Mouse (Mus musculus) R1 (cell line): ENCODE results near the gene Gm3952.
A peak's percentile ranks its signal among the peaks of the same experiment; 100 is the strongest.

Source experiments
- DNase-seq: peaks from one replicate; pipeline ENCODE4 v3.0.0-alpha.2; 2018; ENCODE audit warnings: low read depth, low spot score

The Gm3952 gene

DNA sequence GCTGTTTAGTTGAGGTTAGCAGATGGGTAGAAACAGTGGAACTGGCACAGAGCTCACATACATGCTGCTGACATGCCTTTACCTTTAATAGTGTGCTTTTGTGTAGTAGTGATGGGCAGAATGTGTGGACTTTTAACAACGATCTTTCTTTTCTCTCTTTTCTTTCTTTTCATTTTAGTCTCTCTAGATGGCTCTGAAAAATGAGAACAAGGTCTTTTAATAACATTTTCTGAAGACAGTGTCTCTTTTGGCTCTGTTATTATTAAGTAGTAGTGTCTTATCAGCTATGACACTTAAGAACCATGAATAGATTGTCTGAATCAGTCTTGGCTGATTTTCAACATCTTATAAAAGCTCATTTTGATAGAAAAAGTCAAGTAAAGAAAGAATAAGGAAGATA, at the start of gene Gm3952:
TSS of gene Gm3952 (minus strand) at position 101 of the 400 bp plus-strand sequence.
- DNase-seq = no peak

DNA sequence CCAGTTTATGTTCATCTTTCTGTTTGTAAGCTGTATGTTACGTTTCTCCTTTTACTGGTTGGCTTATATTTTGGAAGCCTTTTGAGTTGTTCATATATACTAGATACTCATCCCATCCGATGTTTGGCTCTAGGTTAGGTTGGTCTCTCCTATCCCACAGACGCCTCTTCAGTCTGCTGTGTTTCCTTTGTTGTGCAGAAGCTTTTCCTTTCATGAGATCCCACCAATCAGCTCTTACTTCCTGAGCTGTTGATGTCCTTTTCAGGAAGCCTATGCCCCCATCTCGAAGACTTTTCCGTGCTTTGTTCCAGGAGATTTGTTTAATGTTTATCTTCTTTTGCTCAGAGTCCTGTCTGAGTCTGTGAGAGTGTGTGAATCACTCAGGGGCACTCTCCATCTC, 45.3 kb upstream of the Gm3952 start:
- peak; percentile 5 for DNase-seq

DNA sequence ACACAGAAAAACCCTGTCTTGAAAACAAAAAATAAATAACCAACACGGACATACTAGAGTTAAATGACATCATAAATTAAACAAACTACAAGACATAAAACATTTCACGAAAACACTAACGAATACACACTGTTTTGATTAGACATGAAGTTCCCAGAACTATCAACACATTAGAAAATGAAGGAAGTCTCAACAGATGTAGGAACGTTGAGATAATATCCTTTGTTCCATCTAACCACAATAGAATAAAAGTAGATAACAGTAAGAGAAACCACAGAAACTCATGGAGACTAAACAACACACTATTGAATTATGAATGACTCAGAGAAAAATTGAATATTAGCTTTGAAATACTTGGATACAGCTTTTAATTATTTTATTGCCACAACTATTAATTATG, 14.0 kb upstream of the Gm3952 start:
- no peak for DNase-seq

DNA sequence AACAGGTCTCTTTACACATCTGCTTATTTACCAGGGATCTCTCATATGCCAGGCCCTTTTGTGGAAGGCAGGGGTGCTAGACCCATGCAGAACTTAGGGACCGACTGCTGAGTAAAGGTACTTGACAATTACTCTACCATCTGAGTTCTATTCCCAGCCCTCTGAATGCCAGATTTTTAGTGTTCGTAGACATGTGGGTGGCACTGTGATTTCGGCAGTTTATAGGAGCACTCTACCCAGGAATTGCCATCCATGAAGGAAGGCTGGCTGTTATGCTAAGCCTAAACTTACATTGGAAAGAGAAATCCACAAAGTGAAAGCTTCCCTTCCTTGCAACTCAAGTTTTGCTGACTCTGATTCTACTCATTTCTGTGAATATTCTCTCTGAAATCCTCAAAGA, 62.8 kb downstream of the Gm3952 start:
- no peak for DNase-seq

DNA sequence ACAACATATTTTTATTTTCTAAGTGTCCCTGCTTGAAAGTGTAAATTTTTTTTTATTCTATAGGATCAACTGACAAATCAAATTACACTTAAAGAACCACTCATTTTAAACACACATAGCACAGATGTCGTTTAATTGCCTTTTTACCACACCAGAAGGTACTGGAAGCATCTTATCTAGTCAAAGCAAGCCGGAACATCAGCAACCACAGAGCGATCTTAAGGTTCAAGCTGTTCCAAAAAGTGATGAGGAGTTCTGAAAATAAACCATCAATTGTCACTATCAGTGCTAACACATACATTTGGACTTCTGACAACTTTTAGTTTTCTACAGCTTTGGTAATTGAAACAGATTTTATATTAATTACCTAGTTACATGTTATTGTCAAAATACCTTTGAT, 64.4 kb downstream of the Gm3952 start:
- no peak for DNase-seq

DNA sequence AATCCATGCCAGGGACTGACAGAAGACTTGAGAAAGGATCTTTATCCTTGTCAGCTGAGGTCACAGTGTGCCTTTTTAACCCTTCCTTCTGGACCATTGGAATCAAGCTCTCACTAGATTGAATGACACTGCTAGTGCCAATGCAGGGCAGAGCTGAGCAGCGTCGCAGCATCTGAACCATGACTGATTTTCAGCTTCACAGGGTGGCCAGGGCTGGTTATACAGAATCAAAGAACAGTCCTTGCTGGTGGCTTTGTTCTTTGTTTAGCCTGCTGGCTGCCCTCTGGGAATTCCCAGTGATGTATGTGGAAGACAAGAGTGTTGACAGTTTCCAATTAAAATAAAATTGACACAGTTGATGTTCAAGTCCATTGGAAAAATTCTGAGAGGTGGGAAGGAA, 66.2 kb downstream of the Gm3952 start:
- DNase-seq = no peak

DNA sequence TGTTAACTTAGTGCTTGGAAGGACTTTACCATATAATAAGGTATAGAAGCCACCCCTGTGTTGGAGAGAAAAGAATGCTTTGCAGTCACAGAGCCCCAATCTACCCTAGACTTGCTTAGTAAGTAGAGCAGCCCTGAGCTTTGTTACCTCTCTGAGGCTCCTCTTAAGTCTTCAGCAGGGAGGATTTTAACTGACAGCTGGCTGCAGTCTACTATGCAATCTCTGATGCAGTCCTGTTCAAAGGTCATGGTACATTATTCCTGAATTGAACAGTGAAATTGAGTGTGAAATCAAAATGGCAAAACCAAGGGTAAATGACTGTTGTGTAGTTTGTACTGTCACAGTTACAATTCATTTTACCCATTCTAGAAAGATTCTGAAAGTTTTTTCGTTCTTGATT, 71.3 kb downstream of the Gm3952 start:
- DNase-seq = no peak

DNA sequence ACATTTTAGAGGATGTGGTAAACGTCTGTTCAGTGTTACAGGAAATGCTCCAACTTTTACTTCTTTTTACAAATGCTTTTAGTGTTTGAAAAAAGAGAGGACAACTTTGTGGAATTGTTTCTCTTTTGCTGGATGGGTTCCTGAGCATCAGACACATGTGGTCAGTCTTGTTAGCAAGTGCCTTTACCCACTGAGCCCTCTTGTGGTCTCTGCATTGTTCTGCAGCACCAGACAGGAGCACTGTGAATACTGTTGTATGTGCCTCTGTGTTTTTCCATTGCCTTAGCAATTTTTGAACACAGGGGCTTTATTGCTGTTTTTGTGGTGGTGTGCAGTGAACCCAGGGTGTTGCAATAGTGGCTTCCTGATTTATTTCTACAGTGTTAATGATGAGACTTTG, 73.7 kb downstream of the Gm3952 start:
- peak; percentile 42 for DNase-seq

DNA sequence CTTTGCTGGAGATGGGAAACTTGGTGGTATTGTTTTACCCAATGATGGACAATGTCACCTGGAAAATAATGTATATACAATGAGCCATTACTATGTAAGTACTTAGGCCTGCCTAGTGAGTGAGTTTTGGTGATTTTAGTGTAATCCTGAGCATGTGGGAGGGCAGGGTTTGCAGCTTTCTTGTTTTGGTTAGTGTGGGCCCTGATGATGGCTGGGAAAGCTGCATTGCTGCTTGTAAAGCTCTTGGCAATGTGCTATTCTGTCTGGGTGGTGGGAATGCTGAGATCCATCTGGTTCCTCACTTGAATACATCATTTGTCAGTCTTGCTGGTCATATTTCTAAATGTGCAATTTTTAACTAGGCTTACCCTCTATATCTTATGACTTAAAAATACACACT, 82.3 kb downstream of the Gm3952 start:
- DNase-seq = no peak

DNA sequence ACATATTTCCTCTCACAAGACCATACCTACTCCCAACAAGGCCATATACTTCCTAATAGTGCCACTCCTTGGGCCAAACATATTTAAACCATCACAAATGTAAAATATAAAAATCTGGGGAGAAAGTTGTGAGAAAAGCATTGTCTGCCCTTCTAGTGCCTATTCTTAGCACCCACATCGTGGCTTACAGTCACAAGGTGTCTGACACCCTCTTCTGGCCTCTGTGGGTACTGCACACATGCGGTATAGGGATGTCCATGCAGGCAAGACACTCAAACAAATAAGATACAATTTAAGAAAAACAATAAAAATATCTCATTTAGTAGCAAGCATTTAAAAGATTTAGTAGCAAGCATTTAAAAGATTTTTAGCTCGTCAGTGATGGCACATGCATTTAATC, 89.2 kb downstream of the Gm3952 start:
- peak; percentile 79 for DNase-seq

DNA sequence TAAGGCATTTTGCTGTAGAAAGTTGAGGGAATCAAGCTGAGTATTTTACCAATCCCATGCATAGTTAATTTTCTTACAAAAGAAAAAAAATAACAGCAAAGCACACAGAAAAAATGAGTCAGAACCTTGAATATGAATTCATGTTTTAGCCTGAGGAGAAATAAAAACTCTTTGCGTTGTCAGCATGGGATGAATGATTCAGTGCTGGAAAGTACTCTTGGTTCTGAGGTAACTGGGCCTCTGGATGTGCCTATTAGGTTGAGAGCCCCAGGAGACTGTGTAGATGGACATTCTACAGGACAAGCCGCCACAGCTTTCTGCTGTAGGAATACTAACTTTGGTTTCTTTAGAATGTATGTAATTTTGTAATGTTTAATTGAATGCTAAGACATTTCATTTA, 93.7 kb downstream of the Gm3952 start:
- DNase-seq = no peak

DNA sequence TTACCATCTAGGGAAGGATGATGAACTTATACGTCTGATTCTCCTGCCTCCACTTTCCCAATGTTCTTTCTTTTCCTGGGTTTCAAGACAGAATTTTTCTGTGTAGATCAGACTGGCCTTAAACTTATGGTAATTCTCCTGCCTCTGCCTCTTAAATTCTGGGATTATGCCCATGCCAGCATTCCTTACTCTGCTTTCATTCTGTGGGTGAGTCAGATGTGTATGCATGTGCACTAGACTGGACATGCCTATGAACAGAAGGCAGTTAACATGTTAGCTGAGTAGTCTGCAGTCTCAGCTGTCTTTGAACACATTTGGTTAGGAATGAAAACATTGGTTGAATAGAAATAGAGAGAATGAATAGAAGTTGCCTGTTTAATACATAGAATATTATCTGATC, 94.1 kb downstream of the Gm3952 start:
- DNase-seq = no peak

DNA sequence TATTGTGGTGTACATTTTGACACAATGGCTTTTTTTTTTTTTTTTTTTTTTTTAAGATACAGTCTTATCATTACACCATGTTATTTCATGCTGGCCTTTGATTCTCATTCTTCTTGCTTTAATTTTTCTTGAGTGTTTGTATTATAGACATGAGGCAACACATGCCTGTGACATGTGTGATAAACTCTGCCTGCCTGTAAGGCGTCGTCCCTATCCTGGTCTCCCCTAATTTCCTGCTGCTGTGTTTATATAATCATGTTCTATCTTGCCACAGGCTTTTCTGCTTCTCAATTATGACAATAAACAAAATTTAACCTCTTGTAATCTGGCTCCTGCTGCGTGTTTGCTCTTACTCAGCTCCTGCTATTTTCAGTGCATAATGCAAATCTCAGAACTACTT, 100.5 kb downstream of the Gm3952 start:
- DNase-seq = no peak

DNA sequence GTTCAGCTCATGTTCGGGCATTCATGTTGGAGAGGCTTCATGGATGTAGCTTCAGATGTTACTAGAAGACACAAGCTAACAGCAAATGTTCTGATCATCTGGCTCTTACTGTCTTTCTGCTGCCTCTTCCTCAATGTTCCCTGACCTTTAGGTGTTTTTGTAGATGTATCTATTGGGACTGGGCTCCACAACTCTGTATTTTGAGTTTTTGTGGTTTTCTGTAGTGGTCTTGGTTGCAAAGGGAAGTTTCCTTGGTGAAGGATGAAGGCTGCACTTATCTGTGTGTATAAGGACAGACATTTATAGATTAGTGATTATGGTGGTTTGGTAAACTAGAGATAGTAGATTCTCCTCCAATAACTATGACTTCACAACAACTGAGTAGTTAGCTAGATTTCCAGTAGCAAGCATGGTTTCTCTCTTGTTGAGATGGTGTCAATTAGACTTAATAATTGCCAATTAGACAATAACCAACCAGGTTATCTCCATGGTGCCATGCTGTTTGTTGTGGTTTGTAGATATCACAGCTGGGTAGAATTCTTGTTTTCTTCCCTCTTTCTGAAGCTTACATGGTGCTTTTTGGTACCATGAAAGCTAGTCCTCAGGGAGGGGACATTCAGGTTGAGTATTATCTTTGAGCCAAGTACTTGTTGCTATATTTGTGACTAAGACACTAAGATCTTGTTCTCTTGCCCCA, 101.6 kb downstream of the Gm3952 start:
- DNase-seq = no peak
